Mouse (Mus musculus) cerebellum, adult (tissue): ENCODE results near the gene Cep55.

ENCODE experiments used
- ATAC-seq: cut with Nextera tagmentation; 2 replicates; pipeline ENCODE4 v1.9.2; 2017; ENCODE audit warnings: mild to moderate bottlenecking, moderate library complexity, mixed read lengths; ENCODE audit not compliant: insufficient number of reproducible peaks, low FRiP score, low TSS enrichment

Gene Cep55

GRCm38 (mm10) chr19:38054720-38055192, at the start of gene Cep55:
Gene Cep55, plus strand, starts transcription at chr19:38055011.
- peak; percentile 85 for ATAC-seq

GRCm38 (mm10) chr19:38011379-38011778, 43.4 kb upstream of the Cep55 start:
- no peak for ATAC-seq

GRCm38 (mm10) chr19:38014443-38014842, 40.4 kb upstream of the Cep55 start:
- no peak for ATAC-seq

GRCm38 (mm10) chr19:38015180-38015872, 39.5 kb upstream of the Cep55 start:
- ATAC-seq, result no peak

GRCm38 (mm10) chr19:38015873-38016254, 38.9 kb upstream of the Cep55 start:
- ATAC-seq, result no peak

GRCm38 (mm10) chr19:38022710-38023109, 32.1 kb upstream of the Cep55 start:
- no peak for ATAC-seq

- ATAC-seq, result no peak
These were observed 31.2 kb upstream of the Cep55 start for GRCm38 (mm10) chr19:38023603-38024002.

- ATAC-seq, result no peak
These were observed 29.4 kb upstream of the Cep55 start for GRCm38 (mm10) chr19:38025254-38026041.

- ATAC-seq, result no peak
These were observed 28.6 kb upstream of the Cep55 start for GRCm38 (mm10) chr19:38026211-38026624.

- no peak for ATAC-seq
These were observed 27.4 kb upstream of the Cep55 start for GRCm38 (mm10) chr19:38027389-38027788.

- no peak for ATAC-seq
These were observed 26.8 kb upstream of the Cep55 start for GRCm38 (mm10) chr19:38027881-38028521.

- no peak for ATAC-seq
These were observed 25.5 kb upstream of the Cep55 start for GRCm38 (mm10) chr19:38029292-38029691.

GRCm38 (mm10) chr19:38029871-38030270, 24.9 kb upstream of the Cep55 start:
- ATAC-seq, result no peak

GRCm38 (mm10) chr19:38030673-38031137, 24.1 kb upstream of the Cep55 start:
- peak; percentile 67; the same call in 1 of the 2 replicates for ATAC-seq

- no peak for ATAC-seq
These were observed 23.7 kb upstream of the Cep55 start for GRCm38 (mm10) chr19:38031144-38031543.

- no peak for ATAC-seq
These were observed 21.6 kb upstream of the Cep55 start for GRCm38 (mm10) chr19:38032993-38033734.

- no peak for ATAC-seq
These were observed 21.1 kb upstream of the Cep55 start for GRCm38 (mm10) chr19:38033735-38034057.

- no peak for ATAC-seq
These were observed 20.1 kb upstream of the Cep55 start for GRCm38 (mm10) chr19:38034696-38035095.

GRCm38 (mm10) chr19:38035766-38036165, 19.0 kb upstream of the Cep55 start:
- ATAC-seq, result no peak

GRCm38 (mm10) chr19:38038267-38038666, 16.5 kb upstream of the Cep55 start:
- ATAC-seq, result no peak
